Mouse (Mus musculus) heart, postnatal 0 days (tissue): ENCODE measurements around the gene Lrig2.

ENCODE experiments used
- CTCF ChIP-seq: IDR thresholded peaks from 2 replicates; pipeline ENCODE4 v1.5.1; 2016; ENCODE audit warnings: antibody characterized with exemption, control low read depth, low read depth
- EP300 ChIP-seq: IDR thresholded peaks from 2 replicates; pipeline ENCODE4 v1.6.1; 2016; ENCODE audit warnings: antibody characterized with exemption, low read depth

- no peak for TF ChIP-seq CTCF
- no peak for TF ChIP-seq EP300
Observed at GRCm38 (mm10) chr3:104525029-104525428, 13.3 kb upstream of the Lrig2 start.
